Mouse (Mus musculus) neutrophil, adult 83 days (primary cell): ENCODE results near the gene Ddx39b. TPM values are rescaled to one million over a fixed set of nuclear protein-coding genes. Genes with fewer than 3 reads are reported as not detected.

Experiments used
- total RNA-seq, 2 experiments: library from RNA; stranded (reverse); gene quantifications; one replicate each; pipeline ENCODE4 v1.2.4; 2023

The Ddx39b gene
- total RNA-seq = 100 to 1,000 TPM; 208 to 239 TPM

DNA sequence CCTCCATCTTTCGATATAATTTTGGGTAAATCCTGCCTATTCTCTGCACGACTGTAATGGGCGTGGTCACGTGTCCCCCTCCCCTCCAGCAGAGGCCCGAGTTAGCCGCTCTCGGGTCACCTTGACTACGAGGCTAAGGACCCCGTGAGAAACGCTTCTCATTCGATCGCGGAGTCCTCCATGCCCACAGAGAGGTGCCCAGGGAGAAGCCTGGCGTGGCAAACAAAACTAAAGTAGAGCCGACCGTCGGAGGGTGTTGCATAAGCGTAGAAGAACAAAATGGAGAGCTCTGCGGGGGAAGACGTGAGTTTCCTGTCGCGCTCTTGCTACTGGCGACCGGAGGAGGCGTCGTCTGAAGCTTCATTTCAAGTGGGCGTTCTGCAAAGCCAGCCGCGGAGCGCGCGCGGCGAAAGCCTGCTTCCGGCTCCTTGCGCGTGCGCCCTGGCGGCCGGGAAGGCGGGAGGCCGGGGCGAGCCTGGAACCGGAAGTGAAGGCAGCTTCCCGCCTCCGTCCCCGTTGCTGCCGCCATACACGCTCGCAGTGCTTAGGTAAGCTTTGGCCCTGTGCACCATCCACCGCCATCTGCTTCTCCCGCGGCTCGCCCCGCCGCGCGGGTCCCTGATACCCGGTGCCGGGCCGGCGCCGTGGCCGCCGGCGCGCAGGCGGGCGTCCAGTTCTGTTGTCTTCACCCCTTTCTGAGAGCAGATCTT lies at the start of gene Ddx39b:
TSS of gene Ddx39b (plus strand) at position 442 of the 710 bp plus-strand sequence.

DNA sequence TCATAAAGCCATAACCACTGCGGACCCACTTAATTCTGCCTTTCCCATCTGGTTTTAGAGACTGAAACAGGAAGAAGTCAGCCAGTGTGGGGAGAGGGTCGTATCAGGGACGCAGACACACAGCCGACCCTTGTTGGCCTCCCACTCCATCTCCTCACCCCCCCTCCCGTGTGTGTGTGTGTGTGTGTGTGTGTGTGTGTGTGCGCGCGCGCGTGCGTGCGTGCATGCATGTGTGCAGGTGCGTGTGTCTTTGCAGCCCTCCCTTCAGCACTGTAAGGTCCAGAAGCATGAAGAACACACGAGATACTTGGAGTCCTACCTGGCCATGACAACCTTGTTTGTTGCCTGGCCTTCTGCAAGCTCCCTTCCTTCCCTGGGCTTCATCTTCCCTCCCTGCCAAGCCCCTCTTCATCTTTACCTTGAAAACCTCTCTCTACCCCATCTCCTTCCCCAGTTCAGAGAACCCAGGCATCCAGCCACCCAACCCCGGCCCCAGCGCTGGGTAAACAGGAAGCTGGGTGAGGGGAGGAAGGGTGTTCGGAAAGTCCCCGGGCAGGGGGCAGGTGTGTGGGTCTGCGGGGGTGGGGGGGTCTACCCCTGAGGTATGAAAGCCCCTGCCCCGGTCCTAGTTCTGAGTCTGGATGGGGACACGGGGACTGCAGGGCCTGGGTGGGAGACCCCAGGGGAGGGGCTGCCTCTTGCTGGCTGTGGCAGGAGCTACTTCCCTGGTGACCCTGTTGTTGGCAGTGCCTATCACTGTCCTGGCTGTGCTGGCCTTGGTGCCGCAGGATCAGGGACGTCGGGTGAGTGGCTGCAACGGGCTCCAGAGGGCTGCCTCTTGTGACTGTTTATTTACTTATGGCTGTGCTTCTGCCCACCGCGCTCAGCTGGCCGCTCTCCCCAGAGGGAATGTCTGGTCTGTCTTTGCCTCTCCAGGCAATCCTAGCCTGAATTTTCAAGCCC lies 47.4 kb upstream of the Ddx39b start, which contains the start of gene Ltb:
TSS of gene Ltb (plus strand) at position 559 of the 963 bp plus-strand sequence.

DNA sequence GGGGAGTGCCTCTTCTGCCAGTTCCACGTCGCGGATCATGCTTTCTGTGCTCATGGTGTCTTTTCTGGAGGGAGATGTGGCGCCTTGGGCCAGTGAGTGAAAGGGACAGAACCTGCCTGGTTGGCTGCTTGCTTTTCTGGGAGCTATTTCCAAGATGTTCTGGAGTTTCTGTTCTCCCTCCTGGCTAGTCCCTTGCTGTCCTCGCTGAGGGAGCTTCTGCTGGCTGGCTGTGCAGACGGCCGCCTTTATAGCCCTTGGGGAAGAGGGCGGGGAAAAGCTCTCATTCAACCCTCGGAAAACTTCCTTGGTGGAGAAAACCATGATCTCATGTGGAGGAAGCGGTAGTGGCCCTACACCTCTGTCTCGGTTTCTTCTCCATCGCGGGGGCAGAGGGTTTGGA lies 39.8 kb upstream of the Ddx39b start, which contains the start of gene Tnf:
TSS of gene Tnf (minus strand) at position 221 of the 400 bp plus-strand sequence.

DNA sequence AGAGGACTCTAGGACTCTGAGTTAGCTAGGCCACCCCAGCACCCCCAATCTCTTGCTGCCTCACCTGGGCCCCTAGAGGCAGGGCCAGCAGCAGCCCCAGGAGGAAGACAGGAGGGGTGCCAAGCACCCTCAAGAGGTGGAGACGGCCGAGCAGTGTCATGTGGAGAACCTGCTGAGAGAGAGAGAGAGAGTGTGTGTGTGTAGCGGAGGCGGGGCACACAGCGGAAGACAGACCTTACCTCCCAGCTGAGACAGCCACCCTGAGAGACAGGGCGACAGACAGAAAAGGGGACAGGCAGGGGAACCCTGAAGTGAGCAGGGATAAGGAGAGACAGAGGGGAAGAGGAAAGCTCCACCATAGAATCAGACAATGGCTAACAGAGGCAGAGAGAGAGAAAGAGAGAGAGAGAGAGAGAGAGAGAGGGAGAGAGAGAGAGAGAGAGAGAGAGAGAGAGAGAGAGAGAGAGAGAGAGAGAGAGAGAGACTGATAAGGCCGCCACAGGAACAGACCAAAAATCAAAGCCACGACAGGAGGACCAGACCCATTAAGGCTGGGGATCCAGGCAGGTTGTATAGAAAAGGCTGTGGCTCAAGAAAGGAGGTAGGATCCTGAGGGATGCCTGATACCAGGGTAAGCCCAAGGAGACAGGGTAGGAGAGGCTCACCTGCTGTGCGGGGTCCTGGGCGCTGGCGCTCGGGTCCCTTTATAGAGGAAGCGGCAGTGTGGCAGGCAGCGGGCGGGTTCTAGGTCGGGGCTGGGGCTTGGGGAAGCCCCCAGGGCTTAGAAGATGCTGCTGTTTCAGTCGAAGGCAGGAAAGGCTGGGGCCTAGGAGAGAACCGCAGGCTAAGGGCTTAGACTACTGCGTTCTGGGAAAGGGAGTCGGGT lies 36.8 kb upstream of the Ddx39b start, which contains the start of gene Lta:
TSS of gene Lta (minus strand) at position 858 of the 886 bp plus-strand sequence.

DNA sequence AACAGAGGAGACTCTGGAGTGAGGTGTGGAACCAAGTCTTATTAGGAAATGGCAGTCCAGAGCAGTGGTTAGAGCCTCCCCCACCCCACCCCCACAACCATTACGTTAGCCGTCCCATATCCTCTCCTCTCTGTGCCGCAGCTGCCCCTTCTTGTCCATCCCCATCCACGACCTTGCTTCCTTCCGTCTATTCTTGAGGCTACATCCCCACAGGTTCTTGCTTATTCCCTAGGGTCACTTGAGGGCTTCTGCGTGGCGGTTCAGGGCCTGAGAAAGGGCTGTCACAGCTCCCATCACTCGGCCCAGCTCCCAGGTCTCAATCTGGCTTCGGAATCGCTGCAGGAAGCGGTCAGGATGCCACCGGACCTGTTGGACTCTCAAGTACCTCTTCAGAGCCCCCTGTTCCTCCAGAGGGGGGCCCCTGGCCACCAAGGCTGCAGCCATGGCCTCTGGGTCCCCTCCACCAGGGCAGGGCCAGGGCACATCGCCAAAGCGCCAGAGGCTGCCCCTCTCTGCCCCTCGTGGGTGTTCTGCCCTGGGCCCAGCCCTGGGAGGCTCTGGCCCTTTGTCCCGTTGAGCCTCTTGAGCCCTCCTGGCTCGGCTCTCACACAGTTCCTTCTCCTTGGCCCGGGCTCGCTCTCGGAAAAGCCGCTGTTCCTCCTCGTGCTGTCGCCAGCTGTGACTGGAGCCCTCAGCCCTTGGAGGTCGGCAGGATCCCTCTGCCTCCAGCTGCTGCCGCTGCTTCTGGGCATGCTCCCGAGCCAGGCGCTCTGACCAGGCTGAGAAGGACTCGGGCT lies 21.2 kb upstream of the Ddx39b start, which contains the start of gene Gm16181:
TSS of gene Gm16181 (plus strand) at position 679 of the 797 bp plus-strand sequence.

GRCm38 (mm10) chr17:35233114-35233980 lies 8.2 kb upstream of the Ddx39b start, which contains the start of gene Atp6v1g2:
TSS of gene Atp6v1g2 (plus strand) at chr17:35233660.

GRCm38 (mm10) chr17:35235614-35236389 lies 5.7 kb upstream of the Ddx39b start, which contains the start of gene Nfkbil1:
TSS of gene Nfkbil1 (minus strand) at chr17:35235792.

DNA sequence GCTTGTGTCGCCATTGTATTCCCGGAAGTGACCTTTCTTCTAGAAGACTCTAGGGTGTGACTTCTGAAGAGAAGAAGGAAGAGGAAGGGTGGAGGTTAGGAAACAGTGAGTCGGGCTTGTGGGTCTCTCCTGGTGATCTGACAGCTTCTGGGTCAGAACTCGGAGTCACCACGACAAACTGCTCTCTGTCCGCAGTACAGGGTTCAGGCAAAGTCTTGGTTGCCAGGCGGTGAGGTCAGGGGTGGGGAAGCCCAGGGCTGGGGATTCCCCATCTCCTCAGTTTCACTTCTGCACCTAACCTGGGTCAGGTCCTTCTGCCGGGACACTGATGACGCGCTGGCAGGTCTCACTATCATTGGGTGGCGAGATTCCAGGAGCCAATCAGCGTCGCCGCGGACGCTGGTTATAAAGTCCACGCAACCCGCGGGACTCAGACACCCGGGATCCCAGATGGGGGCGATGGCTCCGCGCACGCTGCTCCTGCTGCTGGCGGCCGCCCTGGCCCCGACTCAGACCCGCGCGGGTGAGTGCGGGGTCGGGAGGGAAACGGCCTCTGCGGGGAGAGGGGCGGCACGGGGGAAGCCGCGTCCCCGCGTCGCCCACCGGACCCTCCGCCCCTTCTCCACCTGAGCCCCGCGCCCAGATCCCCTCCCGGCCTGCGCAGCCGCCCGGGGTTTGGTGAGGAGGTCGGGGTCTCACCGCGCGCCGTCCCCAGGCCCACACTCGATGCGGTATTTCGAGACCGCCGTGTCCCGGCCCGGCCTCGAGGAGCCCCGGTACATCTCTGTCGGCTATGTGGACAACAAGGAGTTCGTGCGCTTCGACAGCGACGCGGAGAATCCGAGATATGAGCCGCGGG lies 21.3 kb downstream of the Ddx39b start, which contains the start of gene H2-D1:
TSS of gene H2-D1 (plus strand) at position 67 of the 859 bp plus-strand sequence.

Other genes with a start within 250 kb of the Ddx39b start
- gene Vars, start 240.8 kb upstream of the Ddx39b start, total RNA-seq = 10 to 100 TPM; 61.7 to 68.3 TPM
- gene Vwa7, start 225.2 kb upstream of the Ddx39b start, total RNA-seq = under 1 TPM in 1 of 2 experiments, not detected in 1; 0.15 TPM
- gene Sapcd1, start 213.7 kb upstream of the Ddx39b start, total RNA-seq = 1 to 10 TPM; 1.3 to 2.1 TPM
- gene Msh5, start 195.0 kb upstream of the Ddx39b start, total RNA-seq = 10 to 100 TPM; 11.5 to 12.5 TPM
- gene Clic1, start 191.8 kb upstream of the Ddx39b start, total RNA-seq = 100 to 1,000 TPM; 262 to 285 TPM
- 1 to 10 TPM; 2.5 to 3.1 TPM for gene Ddah2, start 182.7 kb upstream of the Ddx39b start, total RNA-seq
- gene Ly6g6c, start 176.4 kb upstream of the Ddx39b start, total RNA-seq = 1 to 10 TPM in 1 of 2 experiments, not detected in 1; 1.0 TPM
- under 1 TPM in 1 of 2 experiments, not detected in 1; 0.26 TPM for gene Mpig6b, start 175.6 kb upstream of the Ddx39b start, total RNA-seq
- not detected for gene Ly6g6e, start 164.8 kb upstream of the Ddx39b start, total RNA-seq
- gene Ly6g6d, start 163.7 kb upstream of the Ddx39b start, total RNA-seq = not detected
- under 1 TPM in 1 of 2 experiments, not detected in 1; 0.35 TPM for gene Ly6g6f, start 156.1 kb upstream of the Ddx39b start, total RNA-seq
- gene Abhd16a, start 152.5 kb upstream of the Ddx39b start, total RNA-seq = 10 to 100 TPM; 50.2 to 58.4 TPM
- gene Ly6g5c, start 133.5 kb upstream of the Ddx39b start, total RNA-seq = not detected
- 10 to 100 TPM; 13.5 to 16.4 TPM for gene Ly6g5b, start 126.3 kb upstream of the Ddx39b start, total RNA-seq
- 10 to 100 TPM; 20.2 to 26.5 TPM for gene Gpank1, start 120.3 kb upstream of the Ddx39b start, total RNA-seq
- 100 to 1,000 TPM; 172 TPM for gene Csnk2b, start 119.7 kb upstream of the Ddx39b start, total RNA-seq
- 10 to 100 TPM; 16.4 to 24.3 TPM for gene D17H6S53E, start 115.4 kb upstream of the Ddx39b start, total RNA-seq
- gene Apom, start 109.7 kb upstream of the Ddx39b start, total RNA-seq = under 1 TPM in 1 of 2 experiments, not detected in 1; 0.42 TPM
- gene Bag6, start 106.6 kb upstream of the Ddx39b start, total RNA-seq = 100 to 1,000 TPM; 222 to 226 TPM
- 100 to 1,000 TPM; 180 to 195 TPM for gene Prrc2a, start 76.8 kb upstream of the Ddx39b start, total RNA-seq
- gene Aif1, start 65.7 kb upstream of the Ddx39b start, total RNA-seq = 10 to 100 TPM; 18.0 to 18.3 TPM
- gene Lst1, start 53.3 kb upstream of the Ddx39b start, total RNA-seq = 100 to 1,000 TPM; 564 to 656 TPM
- 10 to 100 TPM; 84.2 to 91.5 TPM for gene Ltb, start 47.3 kb upstream of the Ddx39b start, total RNA-seq
- 10 to 100 TPM; 71.0 to 84.1 TPM for gene Tnf, start 39.7 kb upstream of the Ddx39b start, total RNA-seq
- gene Lta, start 36.4 kb upstream of the Ddx39b start, total RNA-seq = not detected
- gene Gm16181, start 20.9 kb upstream of the Ddx39b start, total RNA-seq = not detected
- 1 to 10 TPM; 2.2 to 4.8 TPM for gene Atp6v1g2, start 8.1 kb upstream of the Ddx39b start, total RNA-seq
- gene Nfkbil1, start 6.0 kb upstream of the Ddx39b start, total RNA-seq = 10 to 100 TPM; 18.6 to 19.5 TPM
- 1,000 to 10,000 TPM; 1,522 to 1,549 TPM for gene H2-D1, start 21.0 kb downstream of the Ddx39b start, total RNA-seq
- 1 to 10 TPM; 6.7 to 6.9 TPM for gene H2-Q1, start 78.7 kb downstream of the Ddx39b start, total RNA-seq
- gene H2-Q2, start 100.5 kb downstream of the Ddx39b start, total RNA-seq = 1 to 10 TPM; 5.5 to 6.4 TPM
- gene H2-Q4, start 137.9 kb downstream of the Ddx39b start, total RNA-seq = 10 to 100 TPM; 73.7 to 78.8 TPM
- 10 to 100 TPM; 16.6 to 19.4 TPM for gene H2-Q6, start 183.1 kb downstream of the Ddx39b start, total RNA-seq
- 10 to 100 TPM; 15.6 to 18.5 TPM for gene H2-Q7, start 197.4 kb downstream of the Ddx39b start, total RNA-seq
- gene H2-Q10, start 228.3 kb downstream of the Ddx39b start, total RNA-seq = 10 to 100 TPM; 52.2 to 52.4 TPM